29 mouse cellular contexts compared by ENCODE assay signal in the genomic region with DNA sequence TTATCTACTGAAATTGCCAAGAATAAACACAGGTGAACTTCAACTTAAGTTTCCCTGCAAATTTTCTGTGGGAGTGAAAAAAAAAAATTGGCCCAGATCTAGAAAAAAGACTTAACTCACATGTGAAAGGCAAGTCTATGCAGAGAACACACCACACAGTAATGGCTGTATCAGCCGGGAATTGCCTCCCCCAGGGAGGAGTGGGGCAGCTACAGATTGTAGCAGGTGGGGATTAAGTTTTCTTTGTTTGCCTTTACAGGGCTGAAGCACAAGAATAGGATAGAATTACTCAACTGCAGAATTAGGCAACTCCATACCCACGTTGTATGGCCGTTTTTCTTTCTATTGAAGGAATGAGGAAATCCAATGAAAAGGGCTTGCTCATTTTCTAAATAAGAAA. TPM values are rescaled to one million over a fixed set of nuclear protein-coding genes. Genes with fewer than 3 reads are reported as not detected.
"Had no signal": no experiment of that assay in that cellular context is flagged by ENCODE, and none has a peak within 500 bp of the region (broad histone marks: within the 10 kb centered on the region; RNA-seq: fewer than 3 reads in every experiment).

No protein-coding gene starts in this region.

- H3K9me3 ChIP-seq: embryonic facial prominence, embryonic 12.5 days; embryonic facial prominence, embryonic 13.5 days; forebrain, embryonic 10.5 days; forebrain, embryonic 12.5 days; forebrain, embryonic 13.5 days; forebrain, embryonic 15.5 days had no signal

- H3K9ac ChIP-seq: embryonic facial prominence, embryonic 12.5 days; embryonic facial prominence, embryonic 13.5 days; forebrain, embryonic 12.5 days; forebrain, embryonic 13.5 days; forebrain, embryonic 15.5 days; forebrain, postnatal 0 days had no signal

- H3K4me3 ChIP-seq: embryonic facial prominence, embryonic 12.5 days; embryonic facial prominence, embryonic 13.5 days; erythroblast, embryonic 14.5 days; forebrain, embryonic 10.5 days; forebrain, embryonic 12.5 days; forebrain, embryonic 13.5 days; forebrain, embryonic 15.5 days; gastrocnemius, adult 2 months; heart, adult 2 months had no signal

- H3K4me2 ChIP-seq: embryonic facial prominence, embryonic 12.5 days; embryonic facial prominence, embryonic 13.5 days; forebrain, embryonic 12.5 days; forebrain, embryonic 13.5 days; forebrain, embryonic 15.5 days had no signal

- H3K27me3 ChIP-seq: embryonic facial prominence, embryonic 12.5 days; embryonic facial prominence, embryonic 13.5 days; forebrain, embryonic 13.5 days; forebrain, embryonic 15.5 days had no signal

- H3K27ac ChIP-seq: embryonic facial prominence, embryonic 12.5 days; embryonic facial prominence, embryonic 13.5 days; forebrain, embryonic 10.5 days; forebrain, embryonic 12.5 days; forebrain, embryonic 13.5 days; forebrain, embryonic 15.5 days; gastrocnemius, adult 2 months; heart, adult 2 months had no signal

- DNase-seq: cerebellum, adult 18-20 months; cerebellum, adult 2 months; cerebellum, adult 8-10 months; cerebellum, adult 9-10 months; cerebellum, adult 9-11 months; cerebellum, postnatal 10 days; cerebellum, postnatal 14 days; cerebellum, postnatal 25 days; cerebellum, postnatal 36 days; embryo, embryonic 11 days; forebrain, postnatal 0 days; gastrocnemius, adult 2 months; gastrocnemius, postnatal 10 days; gastrocnemius, postnatal 14 days; gastrocnemius, postnatal 25 days; gastrocnemius, postnatal 36 days; heart, adult 11 months; heart, adult 18-20 months; heart, adult 2 months had no signal

- ATAC-seq: forebrain, embryonic 13.5 days; forebrain, embryonic 14.5 days; forebrain, embryonic 15.5 days; forebrain, embryonic 16.5 days; forebrain, postnatal 0 days had no signal

- H3K36me3 ChIP-seq: embryonic facial prominence, embryonic 12.5 days; embryonic facial prominence, embryonic 13.5 days; forebrain, embryonic 10.5 days; forebrain, embryonic 12.5 days; forebrain, embryonic 15.5 days had no signal

- H3K4me1 ChIP-seq: embryonic facial prominence, embryonic 12.5 days; embryonic facial prominence, embryonic 13.5 days; forebrain, embryonic 13.5 days; forebrain, embryonic 15.5 days had no signal

RNA-seq across cellular contexts. Expression of a gene that starts 36.7 kb away (rescaled TPM):
- polyA plus RNA-seq: cerebellum, adult 2 months; erythroblast, embryonic 14.5 days; gonadal fat pad, adult 2 months; heart, adult 2 months had no signal
